Mouse (Mus musculus): Measurements from ENCODE around the gene Sept7. TPM values are rescaled to one million over a fixed set of nuclear protein-coding genes. Genes with fewer than 3 reads are reported as not detected.
"Not testable (repeated sequence)": the region's sequence is repeated elsewhere in the genome, so short reads cannot be mapped to it uniquely, and the experiment has no call there.

Sept7 gene
- polyA plus RNA-seq, 1 experiment from 2014 or later = 137 TPM

- H3K4me3 ChIP-seq = no peak overlapping the region
- H3K4me1 ChIP-seq = no peaks in the 10 kb centered on the region
- H3K9me3 ChIP-seq (replicated peaks) = no peaks in the 10 kb centered on the region
- no peaks in the 10 kb centered on the region for H3K36me3 ChIP-seq
- H3K27me3 ChIP-seq (replicated peaks) = no peaks in the 10 kb centered on the region
- 65% methylated on average over 3 of the region's 3 CpGs for WGBS (ENCODE audit: insufficient replicate concordance)
- no peak overlapping the region for H3K27ac ChIP-seq
- no peak overlapping the region for H3K4me2 ChIP-seq
- no peak for ATAC-seq
- H3K9ac ChIP-seq = no peak overlapping the region
Observed at GRCm38 (mm10) chr9:25241065-25241464, 11.2 kb upstream of the Sept7 start.

GRCm38 (mm10) chr9:25241783-25242182 is 10.5 kb upstream of the Sept7 start:
- not testable (repeated sequence) for H3K4me1 ChIP-seq; H3K9ac ChIP-seq; H3K36me3 ChIP-seq; H3K4me3 ChIP-seq; ATAC-seq; H3K27ac ChIP-seq; H3K9me3 ChIP-seq (replicated peaks); H3K27me3 ChIP-seq (replicated peaks); H3K4me2 ChIP-seq
- WGBS (ENCODE audit: insufficient replicate concordance) = 72% methylated on average over 5 of the region's 5 CpGs

- no peak overlapping the region for H3K27ac ChIP-seq
- H3K36me3 ChIP-seq = no peaks in the 10 kb centered on the region; the same call in 1 of the 2 replicates
- no peak for ATAC-seq
- H3K4me2 ChIP-seq = no peak overlapping the region
- WGBS (ENCODE audit: insufficient replicate concordance) = 84% methylated on average over 3 of the region's 3 CpGs
- no peaks in the 10 kb centered on the region for H3K27me3 ChIP-seq (replicated peaks)
- no peak overlapping the region for H3K4me3 ChIP-seq
- no peak overlapping the region for H3K9ac ChIP-seq
- no peaks in the 10 kb centered on the region for H3K4me1 ChIP-seq
- no peaks in the 10 kb centered on the region for H3K9me3 ChIP-seq (replicated peaks)
Observed at GRCm38 (mm10) chr9:25242266-25242665, 10.0 kb upstream of the Sept7 start.

GRCm38 (mm10) chr9:25243926-25244657 is 8.1 kb upstream of the Sept7 start:
- WGBS (ENCODE audit: insufficient replicate concordance) = 51% methylated on average over 4 of the region's 4 CpGs
- no peaks in the 10 kb centered on the region for H3K9me3 ChIP-seq (replicated peaks)
- no peak overlapping the region for H3K9ac ChIP-seq
- no peak for ATAC-seq
- no peaks in the 10 kb centered on the region for H3K4me1 ChIP-seq
- H3K27ac ChIP-seq = no peak overlapping the region
- H3K27me3 ChIP-seq (replicated peaks) = no peaks in the 10 kb centered on the region
- H3K4me2 ChIP-seq = no peak overlapping the region
- H3K4me3 ChIP-seq = no peak overlapping the region
- no peaks in the 10 kb centered on the region; the same call in 1 of the 2 replicates for H3K36me3 ChIP-seq

- no peaks in the 10 kb centered on the region; the same call in 1 of the 2 replicates for H3K36me3 ChIP-seq
- ATAC-seq = no peak
- H3K9me3 ChIP-seq (replicated peaks) = no peaks in the 10 kb centered on the region
- H3K4me2 ChIP-seq = no peak overlapping the region
- 62% methylated on average over 4 of the region's 4 CpGs for WGBS (ENCODE audit: insufficient replicate concordance)
- no peak overlapping the region for H3K9ac ChIP-seq
- H3K27ac ChIP-seq = no peak overlapping the region
- no peak overlapping the region for H3K4me3 ChIP-seq
- H3K27me3 ChIP-seq (replicated peaks) = no peaks in the 10 kb centered on the region
- no peaks in the 10 kb centered on the region for H3K4me1 ChIP-seq
Observed at GRCm38 (mm10) chr9:25245125-25245524, 7.1 kb upstream of the Sept7 start.

GRCm38 (mm10) chr9:25246508-25246907 is 5.7 kb upstream of the Sept7 start:
- no peak overlapping the region for H3K4me3 ChIP-seq
- no peak overlapping the region for H3K4me2 ChIP-seq
- no peaks in the 10 kb centered on the region for H3K9me3 ChIP-seq (replicated peaks)
- 84% methylated on average over 3 of the region's 3 CpGs for WGBS (ENCODE audit: insufficient replicate concordance)
- no peaks in the 10 kb centered on the region; the same call in 1 of the 2 replicates for H3K36me3 ChIP-seq
- no peak for ATAC-seq
- H3K4me1 ChIP-seq = peaks cover 3% of the 10 kb centered on the region
- H3K27me3 ChIP-seq (replicated peaks) = no peaks in the 10 kb centered on the region
- no peak overlapping the region for H3K9ac ChIP-seq
- no peak overlapping the region for H3K27ac ChIP-seq

- peaks cover 25% of the 10 kb centered on the region for H3K4me1 ChIP-seq
- WGBS (ENCODE audit: insufficient replicate concordance) = 5% methylated on average over 6 of the region's 6 CpGs
- no peak for ATAC-seq
- H3K27me3 ChIP-seq (replicated peaks) = no peaks in the 10 kb centered on the region
- no peaks in the 10 kb centered on the region; the same call in 1 of the 2 replicates for H3K36me3 ChIP-seq
- H3K9me3 ChIP-seq (replicated peaks) = no peaks in the 10 kb centered on the region
- peak overlapping the region; percentile 82 for H3K4me2 ChIP-seq
- peak overlapping the region; percentile 99 for H3K27ac ChIP-seq
- H3K4me3 ChIP-seq = peak overlapping the region; percentile 91
- H3K9ac ChIP-seq = peak overlapping the region; percentile 96
Observed at GRCm38 (mm10) chr9:25251174-25251573, 1.1 kb upstream of the Sept7 start.

GRCm38 (mm10) chr9:25251611-25252282 is 492 bp upstream of the Sept7 start:
- Histone ChIP-seq H3K9me3 (replicated peaks) (no peaks in the 10 kb centered on the region), H3K9ac (peak overlapping the region; percentile 96)
- WGBS (ENCODE audit: insufficient replicate concordance) = under 1% methylated on average over 41 of the region's 41 CpGs

GRCm38 (mm10) chr9:25252759-25253477 is 679 bp downstream of the Sept7 start:
- H3K9me3 ChIP-seq (replicated peaks) = no peaks in the 10 kb centered on the region
- H3K27me3 ChIP-seq (replicated peaks) = no peaks in the 10 kb centered on the region
- H3K4me2 ChIP-seq = peak overlapping the region; percentile 82
- peaks cover 28% of the 10 kb centered on the region for H3K4me1 ChIP-seq
- under 1% methylated on average over 59 of the region's 78 CpGs for WGBS (ENCODE audit: insufficient replicate concordance)
- peak overlapping the region; percentile 99 for H3K27ac ChIP-seq
- peak overlapping the region; percentile 96 for H3K9ac ChIP-seq
- no peaks in the 10 kb centered on the region for H3K36me3 ChIP-seq
- H3K4me3 ChIP-seq = peak overlapping the region; percentile 91
- ATAC-seq = peak; percentile 70

More at GRCm38 (mm10) chr9:25251611-25252282, 492 bp upstream of the Sept7 start:
- Histone ChIP-seq H3K4me3 (peak overlapping the region; percentile 91), H3K4me2 (peak overlapping the region; percentile 82), H3K27me3 (replicated peaks) (no peaks in the 10 kb centered on the region), H3K27ac (peak overlapping the region; percentile 99), H3K36me3 (no peaks in the 10 kb centered on the region; the same call in 1 of the 2 replicates), H3K4me1 (peaks cover 26% of the 10 kb centered on the region)
- ATAC-seq = peak; percentile 78

- Histone ChIP-seq H3K4me3 (peak overlapping the region; percentile 91), H3K27ac (peak overlapping the region; percentile 99), H3K9me3 (replicated peaks) (no peaks in the 10 kb centered on the region), H3K27me3 (replicated peaks) (no peaks in the 10 kb centered on the region), H3K4me1 (peaks cover 28% of the 10 kb centered on the region), H3K4me2 (peak overlapping the region; percentile 82), H3K9ac (peak overlapping the region; percentile 96), H3K36me3 (no peaks in the 10 kb centered on the region)
- ATAC-seq = no peak
- WGBS (ENCODE audit: insufficient replicate concordance) = 5% methylated on average over 3 of the region's 3 CpGs
Observed at GRCm38 (mm10) chr9:25253478-25253824, 1.2 kb downstream of the Sept7 start.

- 62% methylated on average over 3 of the region's 3 CpGs for WGBS (ENCODE audit: insufficient replicate concordance)
- ATAC-seq = no peak
- Histone ChIP-seq H3K9me3 (replicated peaks) (no peaks in the 10 kb centered on the region), H3K27me3 (replicated peaks) (no peaks in the 10 kb centered on the region), H3K9ac (no peak overlapping the region), H3K4me3 (no peak overlapping the region), H3K4me1 (peaks cover 21% of the 10 kb centered on the region), H3K27ac (no peak overlapping the region), H3K36me3 (peaks cover 3% of the 10 kb centered on the region), H3K4me2 (no peak overlapping the region)
Observed at GRCm38 (mm10) chr9:25260411-25260810, 8.2 kb downstream of the Sept7 start.

- Histone ChIP-seq H3K27me3 (replicated peaks) (no peaks in the 10 kb centered on the region), H3K9ac (no peak overlapping the region), H3K4me1 (peaks cover 17% of the 10 kb centered on the region), H3K4me3 (no peak overlapping the region), H3K4me2 (no peak overlapping the region), H3K27ac (no peak overlapping the region), H3K36me3 (peaks cover 8% of the 10 kb centered on the region), H3K9me3 (replicated peaks) (no peaks in the 10 kb centered on the region)
- no peak for ATAC-seq
Observed at GRCm38 (mm10) chr9:25260979-25261378, 8.7 kb downstream of the Sept7 start.

Data from liver, embryonic 12.5 days (tissue).